Mouse (Mus musculus) hindlimb bud, embryonic 11.5 days (tissue): Measurements from ENCODE around the gene Atxn7l2.
"Not testable (repeated sequence)": the region's sequence is repeated elsewhere in the genome, so short reads cannot be mapped to it uniquely, and the experiment has no call there.

ENCODE experiments used
- DNase-seq: peaks from one replicate; pipeline ENCODE4 v3.0.0-alpha.2; 2012; ENCODE audit warnings: low read depth, low spot score; ENCODE audit errors: extremely low spot score

Gene Atxn7l2

GRCm38 (mm10) chr3:108210771-108211139 lies at the start of gene Atxn7l2:
Atxn7l2 (minus strand) TSS chr3:108210934.
- no peak for DNase-seq

- DNase-seq = no peak
Observed at GRCm38 (mm10) chr3:108259319-108259718, 48.6 kb upstream of the Atxn7l2 start.

- DNase-seq = no peak
Observed at GRCm38 (mm10) chr3:108257831-108258500, 47.2 kb upstream of the Atxn7l2 start.

DNA sequence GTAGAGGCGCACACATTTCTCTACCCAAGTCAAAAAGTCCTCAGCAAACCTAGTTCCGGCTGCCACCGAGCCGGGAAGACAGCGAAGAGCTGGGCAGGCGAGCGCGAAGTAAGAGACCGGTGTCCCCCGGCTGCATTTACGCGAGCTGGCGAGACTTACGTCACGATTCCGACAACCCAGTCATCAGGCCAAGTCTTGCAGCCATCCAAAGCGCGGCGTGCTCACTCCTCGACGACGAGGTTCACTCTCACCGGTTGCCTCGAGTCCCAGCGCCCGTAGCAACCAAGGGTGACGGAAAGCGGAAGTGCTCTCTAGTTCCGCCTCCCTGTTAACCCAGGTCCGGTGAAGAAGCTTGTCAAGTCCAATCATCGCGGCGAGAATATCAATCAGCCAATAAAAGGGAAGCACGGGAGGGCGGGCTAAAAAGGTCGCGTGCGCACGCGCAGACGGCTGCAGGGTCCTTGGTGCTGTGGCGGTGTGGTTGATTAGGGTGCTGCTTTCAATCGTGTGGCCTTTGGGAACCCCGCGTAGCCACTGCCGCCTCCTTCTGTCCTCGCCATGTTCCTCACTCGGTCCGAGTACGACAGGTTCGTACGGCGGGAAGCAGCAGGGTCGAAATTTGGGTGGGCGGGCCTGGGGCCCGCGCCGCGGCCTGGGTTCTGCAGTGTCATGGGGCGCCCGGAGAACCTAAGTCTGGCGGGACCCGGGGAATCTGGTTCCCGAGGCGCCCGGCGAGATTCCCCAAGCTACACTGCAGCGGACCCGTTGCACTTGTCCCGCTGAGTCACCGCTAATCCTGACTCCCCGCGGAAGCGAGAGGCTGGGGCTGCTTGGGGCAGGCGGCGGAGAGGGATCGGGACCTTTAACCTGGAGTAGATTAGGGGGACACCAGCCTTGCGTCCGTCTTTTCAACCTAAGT lies 46.2 kb upstream of the Atxn7l2 start, which contains the start of gene Psma5:
TSS of gene Psma5 (plus strand) at position 208 of the 919 bp plus-strand sequence.
- peak; percentile 97 for DNase-seq

GRCm38 (mm10) chr3:108246857-108247256 lies 36.1 kb upstream of the Atxn7l2 start:
- DNase-seq = no peak

GRCm38 (mm10) chr3:108241243-108241839 lies 30.6 kb upstream of the Atxn7l2 start:
- no peak for DNase-seq

GRCm38 (mm10) chr3:108237474-108238102 lies 26.9 kb upstream of the Atxn7l2 start:
- not testable (repeated sequence) for DNase-seq

DNA sequence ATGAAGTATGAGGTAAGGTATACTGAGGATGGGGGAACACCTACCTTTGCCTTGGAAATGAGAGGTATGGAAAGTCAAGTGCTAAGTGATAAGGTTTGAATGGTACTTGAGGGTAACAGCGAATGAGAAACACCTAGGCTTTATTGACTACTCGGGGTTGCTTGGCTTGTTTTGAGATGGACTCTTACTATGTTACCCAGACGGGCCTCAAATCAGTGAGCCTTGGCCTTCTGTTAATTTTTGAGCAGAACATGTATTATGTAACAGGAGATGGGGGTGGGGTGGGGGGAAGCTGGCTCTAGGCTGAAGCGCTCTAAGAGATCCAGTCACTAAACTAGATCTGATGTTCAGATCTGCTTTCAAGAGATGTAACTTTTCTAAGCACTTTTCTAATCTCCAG lies 20.9 kb upstream of the Atxn7l2 start:
- DNase-seq = no peak

DNA sequence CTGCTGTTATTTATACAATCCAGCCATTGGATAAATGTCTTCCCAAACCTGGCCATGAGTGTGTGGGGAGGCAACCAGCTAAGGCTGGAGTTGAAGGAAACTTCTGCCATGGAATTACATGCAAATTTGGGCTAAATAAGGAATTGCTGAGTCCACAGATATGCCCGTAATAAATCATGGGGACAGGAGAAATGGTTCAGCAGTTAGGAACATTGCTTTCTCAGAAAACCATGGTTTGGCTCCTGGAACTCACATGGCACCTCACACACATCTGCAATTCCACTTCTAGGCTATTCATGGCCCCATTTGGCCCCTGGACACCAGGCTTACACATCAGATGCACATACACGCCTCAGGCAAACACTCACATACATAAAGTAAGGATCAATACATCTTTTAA lies 16.8 kb upstream of the Atxn7l2 start:
- DNase-seq = no peak

DNA sequence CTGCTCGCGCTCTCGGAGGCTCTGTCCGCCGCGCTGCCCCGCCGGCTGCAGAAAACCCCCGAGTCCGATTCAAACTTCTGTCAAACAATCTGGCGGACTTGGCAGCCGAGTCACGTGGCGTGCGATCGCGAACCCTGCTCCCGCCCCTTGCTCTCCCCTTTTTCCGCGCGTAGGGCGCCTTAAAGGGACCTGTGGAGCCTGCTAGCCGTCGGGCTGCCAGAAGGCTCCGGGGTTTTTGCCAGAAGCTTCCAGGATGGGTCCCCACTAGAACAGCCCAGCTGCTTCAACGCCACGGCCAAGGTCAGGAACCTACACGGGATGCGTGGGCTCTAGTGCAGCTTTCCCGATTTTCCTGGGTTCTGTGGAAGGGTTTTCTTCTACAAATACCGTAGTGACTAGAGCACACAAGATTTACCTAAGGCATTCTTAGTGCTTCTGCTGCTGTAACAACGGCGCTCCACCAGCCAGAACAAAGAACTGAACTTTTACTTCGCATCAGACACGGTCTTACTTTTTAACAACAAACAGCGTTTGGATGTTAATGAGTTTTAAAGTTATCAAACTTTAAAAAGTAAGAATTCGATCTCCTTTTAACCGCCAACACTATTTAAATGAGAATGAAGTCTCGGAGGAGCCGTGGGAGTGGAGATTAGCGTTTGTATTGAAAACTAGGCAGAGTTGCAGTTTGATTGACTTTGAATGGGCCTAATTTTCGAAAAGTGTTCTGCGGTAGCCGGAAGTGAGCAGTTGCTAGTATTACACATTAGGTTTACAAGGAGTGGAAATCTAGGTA lies 16.0 kb upstream of the Atxn7l2 start, which contains the start of gene Sypl2:
TSS of gene Sypl2 (minus strand) at position 91 of the 793 bp plus-strand sequence.
- no peak for DNase-seq

GRCm38 (mm10) chr3:108225711-108226557 lies 15.2 kb upstream of the Atxn7l2 start:
- DNase-seq = no peak

DNA sequence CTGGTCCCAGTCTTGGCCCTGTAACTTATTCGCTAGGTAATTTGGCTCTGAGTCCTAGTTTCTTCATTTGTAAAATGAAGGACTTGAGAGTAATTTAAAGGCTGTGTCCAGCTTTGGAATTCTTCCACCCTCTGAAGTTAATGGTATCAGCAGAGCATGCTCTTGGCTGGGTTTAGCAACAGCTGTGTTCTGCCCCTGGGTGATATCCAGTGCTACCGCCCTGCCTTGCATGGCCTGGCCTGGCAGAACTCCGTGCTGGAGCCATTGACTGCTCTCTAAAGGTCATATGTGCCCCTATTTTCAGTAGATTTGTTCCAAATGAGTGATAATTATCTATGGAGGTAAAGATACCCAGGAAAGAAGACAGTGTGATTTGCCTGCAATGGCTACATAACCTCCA lies 9.9 kb upstream of the Atxn7l2 start:
- no peak for DNase-seq

DNA sequence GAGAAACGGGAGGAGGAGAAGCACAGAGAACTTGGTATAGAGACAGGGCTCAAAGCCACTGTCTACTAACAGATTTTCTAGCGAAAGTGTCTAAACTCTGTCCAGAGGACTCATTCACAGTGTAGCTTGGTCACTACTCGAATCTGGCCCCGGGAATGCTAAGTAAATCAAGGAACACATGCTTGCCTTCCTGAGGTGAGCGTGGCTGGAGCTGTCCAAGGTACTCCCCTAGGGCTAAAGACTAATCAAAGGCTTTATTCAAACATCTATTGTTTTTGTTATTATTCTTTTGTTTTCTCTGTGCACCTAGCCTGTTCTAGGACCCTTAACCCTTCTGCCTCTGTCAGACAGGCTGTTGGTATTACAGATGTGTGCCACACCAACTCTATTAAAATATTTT lies 4.0 kb upstream of the Atxn7l2 start:
- DNase-seq = no peak

DNA sequence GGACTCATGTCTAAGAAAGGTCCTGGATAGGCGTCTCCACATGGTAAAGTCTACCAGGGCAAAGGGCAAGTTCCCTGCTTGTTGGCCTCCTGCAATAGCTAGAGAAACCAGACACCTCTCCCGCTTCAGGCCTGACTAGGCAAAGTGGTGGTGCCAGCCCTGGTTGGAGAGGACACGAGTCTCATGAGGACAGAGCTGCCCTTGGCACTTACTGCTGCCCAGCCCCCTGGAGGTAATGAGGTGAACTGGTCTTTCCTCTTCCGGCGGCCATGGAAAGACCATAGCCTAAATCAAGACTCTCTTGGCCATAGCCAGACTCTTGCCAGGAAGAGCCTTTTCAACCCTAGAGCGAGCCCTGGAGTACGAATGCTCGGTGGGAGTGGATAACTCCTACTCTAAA lies 1.7 kb upstream of the Atxn7l2 start:
- no peak for DNase-seq

GRCm38 (mm10) chr3:108211845-108212244 lies 1.1 kb upstream of the Atxn7l2 start:
- DNase-seq = no peak

GRCm38 (mm10) chr3:108209946-108210770 lies 576 bp downstream of the Atxn7l2 start:
- DNase-seq = peak; percentile 97

GRCm38 (mm10) chr3:108209536-108209935 lies 1.2 kb downstream of the Atxn7l2 start:
- DNase-seq = no peak

DNA sequence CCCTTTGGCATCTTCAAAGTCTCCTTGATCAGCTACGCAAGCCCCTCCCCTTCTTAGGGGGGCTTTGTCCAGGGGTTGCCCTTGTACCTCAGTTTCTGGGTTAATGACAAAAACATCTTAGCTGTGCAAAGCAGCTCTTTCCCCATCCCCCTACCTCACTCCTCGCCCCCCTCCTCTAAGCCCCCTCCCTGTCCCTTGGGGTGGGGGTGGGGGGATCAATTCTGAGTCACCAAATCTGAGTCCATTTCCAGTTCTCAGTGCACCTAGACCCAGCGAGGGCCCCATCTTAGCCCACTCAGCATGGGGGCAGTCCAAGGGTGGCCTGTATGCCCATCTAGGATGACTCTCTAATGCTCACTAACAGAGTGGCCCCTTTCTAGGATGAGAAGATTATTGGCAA lies 1.7 kb downstream of the Atxn7l2 start:
- no peak for DNase-seq
